Mouse (Mus musculus) heart, adult 2 months (tissue): ENCODE data around the gene Gm48551.

ENCODE experiments used
- CTCF ChIP-seq: fragments of 200-600 bp; IDR thresholded peaks from 2 replicates; pipeline ENCODE4 v1.8.1; 2022; ENCODE audit warnings: antibody characterized with exemption, mild to moderate bottlenecking, moderate library complexity
- EP300 ChIP-seq: fragments of 200-500 bp; IDR thresholded peaks from 2 replicates; pipeline ENCODE4 v1.6.1; 2011; ENCODE audit warnings: low read depth, low read length, control low read depth; ENCODE audit not compliant: insufficient read depth
- POLR2A ChIP-seq: fragments of 200-500 bp; IDR thresholded peaks from 2 replicates; pipeline ENCODE4 v1.6.1; 2011; ENCODE audit warnings: mild to moderate bottlenecking, low read depth, low read length, control low read depth; ENCODE audit not compliant: insufficient read depth

GRCm38 (mm10) chr10:81415146-81415545, 30.9 kb downstream of the Gm48551 start:
- TF ChIP-seq CTCF (no peak), EP300 (no peak), POLR2A (no peak)
